Mouse (Mus musculus): ENCODE results near the gene Slamf6. TPM values are rescaled to one million over a fixed set of nuclear protein-coding genes. Genes with fewer than 3 reads are reported as not detected.
"Not testable (repeated sequence)": the region's sequence is repeated elsewhere in the genome, so short reads cannot be mapped to it uniquely, and the experiment has no call there.

Gene Slamf6
- polyA plus RNA-seq (2012; rRNA removed), result 0.17 and 0.23 TPM in 2 replicates
- polyA plus RNA-seq (2014; fragmentation: Nextera tagmentation; extraction: Ambion mirVana), result 0.72 and 0.93 TPM in 2 replicates

DNA sequence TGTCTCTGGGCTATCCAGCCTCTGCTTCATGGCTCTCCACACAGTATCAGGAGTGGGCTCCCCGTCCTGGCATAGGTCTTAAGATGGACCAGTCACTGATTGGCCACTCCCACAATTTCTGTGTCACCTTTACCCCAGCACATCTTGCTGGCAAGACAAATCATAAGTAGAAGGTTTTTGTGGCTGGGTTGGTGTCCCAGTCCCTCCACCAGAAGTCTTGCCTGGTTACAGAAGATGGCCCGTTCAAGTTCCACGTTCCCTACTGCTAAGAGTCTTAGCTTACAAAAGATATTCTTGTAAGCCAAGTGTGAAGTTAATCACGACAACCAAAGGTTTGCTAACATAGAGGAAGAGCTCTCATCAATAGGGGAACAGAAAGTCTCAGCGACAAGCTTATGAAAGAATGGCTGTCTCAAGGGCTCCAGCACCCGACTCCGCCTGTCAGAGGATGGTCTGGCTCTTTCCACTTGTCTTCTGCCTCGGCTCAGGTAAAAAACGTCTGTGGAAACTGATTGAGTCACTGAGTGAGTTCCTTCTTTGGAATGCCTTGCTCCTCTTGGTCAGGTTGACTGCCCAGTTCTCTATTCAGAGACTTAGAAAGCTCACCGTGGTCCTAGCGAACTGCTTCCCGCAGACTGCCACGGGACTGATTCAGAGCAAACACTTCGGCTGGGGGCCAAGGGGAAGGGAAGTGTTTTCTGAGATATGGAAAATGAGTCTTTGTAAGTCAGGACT lies at the start of gene Slamf6:
Gene Slamf6 (plus strand): TSS at position 211 of the 735 bp plus-strand sequence.
- H3K4me3 ChIP-seq (ENCODE audit: insufficient read depth in 1 of 2, low read depth in 2 of 2, low read length in 2 of 2), result no peak within 1 kb of the TSS

DNA sequence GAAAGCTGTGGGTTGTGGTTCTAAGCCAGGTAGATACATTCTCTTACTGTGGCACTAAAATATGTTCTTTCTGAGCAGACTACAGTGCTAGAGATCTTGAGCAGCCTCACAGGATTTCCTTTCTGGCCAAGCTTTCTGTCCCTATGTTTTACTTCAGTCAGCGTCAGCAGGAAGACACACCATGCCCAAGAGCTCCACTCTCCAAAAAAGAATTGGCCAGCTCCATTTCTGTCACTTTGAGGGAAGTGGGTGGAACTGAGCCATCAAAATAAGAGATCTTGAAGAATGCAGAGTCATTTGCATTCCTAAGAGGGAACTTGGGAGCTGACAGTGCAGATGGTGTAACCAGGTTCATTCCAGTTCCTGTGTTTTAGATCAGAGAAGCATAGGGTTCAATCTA lies 30.3 kb upstream of the Slamf6 start:
- Histone ChIP-seq H3K36me3 (replicated peaks; ENCODE audit: control insufficient read depth, insufficient read depth, low read depth) (no peaks in the 10 kb centered on the region), H3K9me3 (ENCODE audit: control insufficient read depth, low read length) (no peaks in the 10 kb centered on the region), H3K27me3 (ENCODE audit: control insufficient read depth, insufficient read depth, low read length) (no peaks in the 10 kb centered on the region), H3K4me1 (replicated peaks; ENCODE audit: control insufficient read depth in 2 of 2, insufficient read depth in 2 of 2, low read length in 1 of 2) (no peaks in the 10 kb centered on the region), H3K4me3 (ENCODE audit: insufficient read depth in 1 of 2, low read depth in 2 of 2, low read length in 2 of 2) (no peak overlapping the region), H3K27ac (no peak overlapping the region), H3K9ac (replicated peaks) (no peak overlapping the region), H3K4me2 (ENCODE audit: low read depth) (no peak overlapping the region)
- no peak for TF ChIP-seq EP300 (IDR thresholded peaks at IDR 0.05; ENCODE audit: low read depth)
- 50% methylated on average over 1 of the region's 1 CpGs for WGBS (ENCODE audit: insufficient replicate concordance)
- ATAC-seq (ENCODE audit: insufficient read depth) (no peak), DNase-seq (ENCODE audit: low read depth in 3 of 3, low spot score in 3 of 3) (no peak)

More for the DNA sequence above, at the start of gene Slamf6:
- Histone ChIP-seq H3K4me1 (replicated peaks; ENCODE audit: control insufficient read depth in 2 of 2, insufficient read depth in 2 of 2, low read length in 1 of 2) (no peaks in the 10 kb centered on the region; a peak in 1 of 4 replicates), H3K4me2 (ENCODE audit: low read depth) (no peak within 1 kb of the TSS), H3K9ac (replicated peaks) (no peak within 1 kb of the TSS), H3K27me3 (ENCODE audit: control insufficient read depth, insufficient read depth, low read length) (no peaks in the 10 kb centered on the region), H3K9me3 (ENCODE audit: control insufficient read depth, low read length) (no peaks in the 10 kb centered on the region), H3K27ac (no peak within 1 kb of the TSS), H3K36me3 (replicated peaks; ENCODE audit: control insufficient read depth, insufficient read depth, low read depth) (no peaks in the 10 kb centered on the region)
- 42% methylated on average over 14 of the region's 14 CpGs for WGBS (ENCODE audit: insufficient replicate concordance)
- TF ChIP-seq EP300 (IDR thresholded peaks at IDR 0.05; ENCODE audit: low read depth), result no peak
- TF ChIP-seq CTCF (IDR thresholded peaks at IDR 0.05; ENCODE audit: low read depth), result no peak
- no peak for ATAC-seq (ENCODE audit: insufficient read depth)
- DNase-seq (ENCODE audit: low read depth in 3 of 3, low spot score in 3 of 3), result no peak

DNA sequence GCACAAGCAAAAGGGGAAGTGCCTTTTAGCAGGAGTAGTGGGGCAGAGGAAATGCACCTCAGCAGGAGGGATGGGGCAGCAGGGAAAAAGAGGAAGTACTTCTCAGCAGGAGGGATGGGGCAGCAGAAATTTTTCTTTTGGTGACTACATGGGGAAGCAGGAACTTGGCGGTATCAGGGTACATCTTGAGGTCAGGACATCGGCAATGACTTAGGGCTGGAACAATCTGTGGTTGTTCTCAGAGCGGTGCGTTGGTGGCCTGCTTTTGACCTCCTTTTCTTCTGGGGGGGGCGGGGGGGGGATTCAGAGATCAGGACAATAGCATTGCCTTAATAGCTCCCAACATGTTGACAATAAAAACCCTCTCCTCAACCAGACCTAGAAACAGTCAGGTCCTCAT lies 22.0 kb upstream of the Slamf6 start, which contains the start of gene Gm10521:
Gene Gm10521 (plus strand): TSS at position 301 of the 400 bp plus-strand sequence.
- 72% methylated on average over 5 of the region's 5 CpGs for WGBS (ENCODE audit: insufficient replicate concordance)
- not testable (repeated sequence) for H3K27me3 ChIP-seq (ENCODE audit: control insufficient read depth, insufficient read depth, low read length); H3K36me3 ChIP-seq (replicated peaks; ENCODE audit: control insufficient read depth, insufficient read depth, low read depth); H3K9me3 ChIP-seq (ENCODE audit: control insufficient read depth, low read length); H3K4me2 ChIP-seq (ENCODE audit: low read depth); H3K4me1 ChIP-seq (replicated peaks; ENCODE audit: control insufficient read depth in 2 of 2, insufficient read depth in 2 of 2, low read length in 1 of 2); H3K9ac ChIP-seq (replicated peaks); DNase-seq (ENCODE audit: low read depth in 3 of 3, low spot score in 3 of 3); H3K27ac ChIP-seq; ATAC-seq (ENCODE audit: insufficient read depth); H3K4me3 ChIP-seq (ENCODE audit: insufficient read depth in 1 of 2, low read depth in 2 of 2, low read length in 2 of 2)

DNA sequence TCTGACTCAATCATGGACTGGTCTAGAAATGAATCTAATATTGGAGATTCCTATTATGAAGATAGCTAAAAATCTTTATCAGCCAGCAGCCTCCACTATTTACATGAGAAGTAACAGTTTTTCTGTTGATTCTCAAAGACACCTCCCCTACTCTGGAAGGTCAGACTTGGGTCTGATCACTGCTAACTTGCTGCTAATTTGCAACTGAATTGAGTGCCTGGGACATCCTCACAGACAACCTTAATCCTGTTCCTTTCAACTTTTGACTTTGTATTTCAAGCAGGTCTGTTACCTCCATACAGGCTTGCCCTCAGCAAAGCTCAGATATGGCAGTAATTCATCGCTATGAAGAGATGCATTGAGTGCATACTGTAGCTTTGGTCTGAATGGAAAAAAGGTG lies 13.3 kb upstream of the Slamf6 start:
- TF ChIP-seq EP300 (IDR thresholded peaks at IDR 0.05; ENCODE audit: low read depth) (no peak), CTCF (IDR thresholded peaks at IDR 0.05; ENCODE audit: low read depth) (no peak)
- Histone ChIP-seq H3K4me3 (ENCODE audit: insufficient read depth in 1 of 2, low read depth in 2 of 2, low read length in 2 of 2) (no peak overlapping the region), H3K27me3 (ENCODE audit: control insufficient read depth, insufficient read depth, low read length) (no peaks in the 10 kb centered on the region), H3K27ac (no peak overlapping the region), H3K9me3 (ENCODE audit: control insufficient read depth, low read length) (no peaks in the 10 kb centered on the region), H3K9ac (replicated peaks) (no peak overlapping the region), H3K4me1 (replicated peaks; ENCODE audit: control insufficient read depth in 2 of 2, insufficient read depth in 2 of 2, low read length in 1 of 2) (no peaks in the 10 kb centered on the region), H3K36me3 (replicated peaks; ENCODE audit: control insufficient read depth, insufficient read depth, low read depth) (no peaks in the 10 kb centered on the region), H3K4me2 (ENCODE audit: low read depth) (no peak overlapping the region)
- WGBS (ENCODE audit: insufficient replicate concordance), result 78% methylated on average over 1 of the region's 1 CpGs
- ATAC-seq (ENCODE audit: insufficient read depth) (no peak), DNase-seq (ENCODE audit: low read depth in 3 of 3, low spot score in 3 of 3) (no peak)

DNA sequence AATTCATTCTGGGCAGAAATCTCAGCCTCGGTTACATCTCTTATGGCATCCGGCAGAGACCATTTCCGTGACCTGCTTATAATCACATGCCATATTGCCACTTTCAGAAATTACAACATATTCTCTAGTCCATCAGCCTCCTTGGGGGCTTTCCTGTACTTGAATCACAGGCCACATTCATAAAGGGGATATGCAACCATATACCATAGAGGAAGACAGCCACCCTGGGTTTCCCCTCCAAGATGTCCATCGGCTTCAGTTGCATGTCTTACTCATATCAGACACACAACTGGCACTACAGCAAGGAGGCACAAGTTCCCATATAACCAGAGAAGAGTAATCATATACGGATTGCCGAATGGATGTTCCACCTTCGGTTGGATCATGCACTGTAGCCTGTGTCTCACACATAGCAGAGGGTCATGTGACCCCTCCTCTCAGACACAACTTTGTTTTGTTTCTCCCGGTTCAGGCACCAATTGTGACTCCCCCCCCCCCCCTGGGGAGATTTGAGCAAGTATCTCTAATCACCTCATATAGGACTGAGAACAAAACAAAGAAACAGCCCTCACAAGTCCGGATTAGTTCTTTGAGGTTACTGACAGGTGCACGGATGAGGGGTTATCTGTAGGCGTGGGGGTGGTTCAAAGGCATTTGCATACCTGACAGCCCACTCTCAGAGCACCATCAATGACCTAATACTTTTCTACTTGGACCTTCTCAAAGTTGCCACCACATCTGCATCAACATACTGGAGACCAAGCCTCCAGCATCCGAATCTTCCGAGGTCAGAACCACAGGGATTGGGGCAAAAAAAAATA lies 1.5 kb upstream of the Slamf6 start:
- H3K4me3 ChIP-seq (ENCODE audit: insufficient read depth in 1 of 2, low read depth in 2 of 2, low read length in 2 of 2), result no peak overlapping the region
- H3K27me3 ChIP-seq (ENCODE audit: control insufficient read depth, insufficient read depth, low read length), result no peaks in the 10 kb centered on the region
- no peak for DNase-seq (ENCODE audit: low read depth in 3 of 3, low spot score in 3 of 3)
- TF ChIP-seq CTCF (IDR thresholded peaks at IDR 0.05; ENCODE audit: low read depth), result no peak
- TF ChIP-seq EP300 (IDR thresholded peaks at IDR 0.05; ENCODE audit: low read depth), result no peak
- H3K4me1 ChIP-seq (replicated peaks; ENCODE audit: control insufficient read depth in 2 of 2, insufficient read depth in 2 of 2, low read length in 1 of 2), result no peaks in the 10 kb centered on the region
- H3K36me3 ChIP-seq (replicated peaks; ENCODE audit: control insufficient read depth, insufficient read depth, low read depth), result no peaks in the 10 kb centered on the region
- WGBS (ENCODE audit: insufficient replicate concordance), result 68% methylated on average over 13 of the region's 13 CpGs
- no peaks in the 10 kb centered on the region for H3K9me3 ChIP-seq (ENCODE audit: control insufficient read depth, low read length)
- ATAC-seq (ENCODE audit: insufficient read depth), result no peak
- no peak overlapping the region for H3K27ac ChIP-seq
- H3K4me2 ChIP-seq (ENCODE audit: low read depth), result no peak overlapping the region
- H3K9ac ChIP-seq (replicated peaks), result no peak overlapping the region

Data from liver, embryonic 14.5 days (tissue).